ENCODE assay signal across 19 mouse cellular contexts in the genomic region with DNA sequence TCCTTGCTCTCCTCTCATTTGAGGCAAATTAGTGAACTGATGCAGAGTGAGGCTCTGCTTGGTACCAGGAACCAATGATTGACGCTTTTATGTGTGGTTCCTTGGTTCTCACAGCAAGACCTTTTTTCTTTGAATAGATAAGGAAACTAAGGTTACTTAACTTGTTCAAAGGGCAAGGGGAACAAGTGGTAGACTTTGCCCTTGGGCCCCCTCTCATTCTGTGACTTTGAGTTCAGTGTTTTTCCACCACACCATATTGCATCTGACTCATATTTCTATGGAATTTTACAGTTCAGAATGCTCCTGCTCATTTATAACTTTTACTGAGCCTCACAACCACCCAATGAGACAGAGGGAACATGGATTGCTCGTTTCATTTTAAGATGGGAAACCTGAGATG. TPM values are rescaled to one million over a fixed set of nuclear protein-coding genes. Genes with fewer than 3 reads are reported as not detected.
DNase-seq lines count a peak whose midpoint lies in the region; ATAC-seq and TF ChIP-seq lines count a peak whose summit lies in the region.
"Had no signal": no experiment of that assay in that cellular context is flagged by ENCODE, and none has a peak within 500 bp of the region (broad histone marks: within the 10 kb centered on the region; RNA-seq: fewer than 3 reads in every experiment).

No protein-coding gene starts in this region.

- no peaks in the 10 kb centered on the region for H3K4me1 ChIP-seq in intestine, embryonic 16.5 days (ENCODE audit: control insufficient read depth, insufficient read depth, low read length)
- H3K4me1 ChIP-seq in stomach, postnatal 0 days (replicated peaks; ENCODE audit: control insufficient read depth, insufficient read depth), result no peaks in the 10 kb centered on the region
- H3K4me1 ChIP-seq: embryonic facial prominence, embryonic 12.5 days; forebrain, embryonic 13.5 days; forebrain, embryonic 15.5 days had no signal

- ATAC-seq in intestine, embryonic 16.5 days, result peak; percentile 90
- peak; percentile 35; the same call in 1 of the 2 replicates for ATAC-seq in stomach, postnatal 0 days (ENCODE audit: low FRiP score, low TSS enrichment)
- ATAC-seq in cerebellum, adult (ENCODE audit: insufficient number of reproducible peaks, low FRiP score, low TSS enrichment), result no peak
- ATAC-seq: forebrain, embryonic 13.5 days; forebrain, embryonic 15.5 days; forebrain, postnatal 0 days had no signal

- 57% methylated on average over 2 of the region's 2 CpGs for WGBS in intestine, embryonic 16.5 days
- WGBS in stomach, postnatal 0 days, result 81% methylated on average over 2 of the region's 2 CpGs

- intact Hi-C loops in left cerebral cortex, postnatal 36 days (cut with DNase I), result no loop called here

- no peak for TF ChIP-seq CTCF in stomach, postnatal 0 days (IDR thresholded peaks at IDR 0.05; ENCODE audit: low read depth)

- DNase-seq in stomach, postnatal 0 days (ENCODE audit: low spot score), result no peak
- no peak for DNase-seq in thymus, postnatal 25 days
- no peak for DNase-seq in left cerebral cortex, postnatal 36 days (ENCODE audit: low spot score in 2 of 2)
- DNase-seq: adrenal gland, adult 2 months; adrenal gland, postnatal 10 days; adrenal gland, postnatal 25 days; cerebellum, adult 11-12 months; cerebellum, adult 2 months; cerebellum, adult 9-10 months; cerebellum, postnatal 10 days; cerebellum, postnatal 25 days; forebrain, postnatal 0 days had no signal

- no peaks in the 10 kb centered on the region for H3K27me3 ChIP-seq in intestine, embryonic 16.5 days (replicated peaks; ENCODE audit: control insufficient read depth, insufficient read depth, low read length)
- no peaks in the 10 kb centered on the region for H3K27me3 ChIP-seq in stomach, postnatal 0 days (ENCODE audit: control insufficient read depth, insufficient read depth, low read length)
- H3K27me3 ChIP-seq: embryonic facial prominence, embryonic 12.5 days; forebrain, embryonic 13.5 days; forebrain, embryonic 15.5 days had no signal

- H3K36me3 ChIP-seq in intestine, embryonic 16.5 days (ENCODE audit: control insufficient read depth, insufficient read depth, low read length), result no peaks in the 10 kb centered on the region
- H3K36me3 ChIP-seq in stomach, postnatal 0 days (ENCODE audit: control insufficient read depth, insufficient read depth, low read length), result no peaks in the 10 kb centered on the region
- H3K36me3 ChIP-seq: embryonic facial prominence, embryonic 10.5 days; embryonic facial prominence, embryonic 12.5 days; forebrain, embryonic 15.5 days had no signal

- TF ChIP-seq EP300 in stomach, postnatal 0 days (optimal IDR thresholded peaks at IDR 0.05), result no peak

- H3K27ac ChIP-seq in intestine, embryonic 16.5 days (ENCODE audit: low read length), result peak overlapping the region; percentile 49
- no peak overlapping the region for H3K27ac ChIP-seq in stomach, postnatal 0 days (replicated peaks)
- H3K27ac ChIP-seq: embryonic facial prominence, embryonic 10.5 days; embryonic facial prominence, embryonic 12.5 days; forebrain, embryonic 13.5 days; forebrain, embryonic 15.5 days had no signal

- no peak overlapping the region for H3K9ac ChIP-seq in intestine, embryonic 16.5 days (ENCODE audit: low read depth, low read length)
- H3K9ac ChIP-seq in stomach, postnatal 0 days (ENCODE audit: low read length), result no peak overlapping the region
- H3K9ac ChIP-seq: embryonic facial prominence, embryonic 12.5 days; forebrain, embryonic 13.5 days; forebrain, embryonic 15.5 days; forebrain, postnatal 0 days had no signal

- H3K9me3 ChIP-seq in intestine, embryonic 16.5 days (ENCODE audit: control insufficient read depth, low read length), result no peaks in the 10 kb centered on the region
- no peaks in the 10 kb centered on the region for H3K9me3 ChIP-seq in stomach, postnatal 0 days (ENCODE audit: control insufficient read depth, low read length)
- H3K9me3 ChIP-seq: embryonic facial prominence, embryonic 10.5 days; embryonic facial prominence, embryonic 12.5 days; forebrain, embryonic 13.5 days; forebrain, embryonic 15.5 days had no signal

- no peak overlapping the region for H3K4me3 ChIP-seq in intestine, embryonic 16.5 days (ENCODE audit: low read length)
- H3K4me3 ChIP-seq in stomach, postnatal 0 days (ENCODE audit: low read depth, low read length), result no peak overlapping the region
- H3K4me3 ChIP-seq: embryonic facial prominence, embryonic 10.5 days; embryonic facial prominence, embryonic 12.5 days; forebrain, embryonic 13.5 days; forebrain, embryonic 15.5 days had no signal

- H3K4me2 ChIP-seq in intestine, embryonic 16.5 days (ENCODE audit: low read depth, low read length), result no peak overlapping the region
- H3K4me2 ChIP-seq in stomach, postnatal 0 days (replicated peaks; ENCODE audit: low read depth), result no peak overlapping the region
- H3K4me2 ChIP-seq: embryonic facial prominence, embryonic 12.5 days; forebrain, embryonic 13.5 days; forebrain, embryonic 15.5 days had no signal

RNA-seq across cellular contexts. Expression of a gene that starts 21.1 kb away (rescaled TPM):
- 25.7 and 27.8 TPM in 2 replicates for polyA plus RNA-seq in intestine, embryonic 16.5 days (2015; fragmentation: Nextera tagmentation; extraction: Ambion mirVana)
- polyA plus RNA-seq in stomach, postnatal 0 days (2015; fragmentation: Nextera tagmentation; extraction: Ambion mirVana), result 37.8 and 44.2 TPM in 2 replicates
- 10 to 100 TPM; 52.4 to 61.4 TPM for total RNA-seq in left cerebral cortex, postnatal 36 days (2021)
- total RNA-seq: MEL had no signal
